Mouse (Mus musculus): Measurements from ENCODE around the gene Eif2b5.

- TF ChIP-seq POLR2A (IDR thresholded peaks at IDR 0.05; ENCODE audit: borderline replicate concordance, control insufficient read depth, low read depth, low read length) (no peak), CTCF (IDR thresholded peaks at IDR 0.05; ENCODE audit: control insufficient read depth, insufficient read depth, low read length) (no peak)
Observed at GRCm38 (mm10) chr16:20476857-20477256, 21.8 kb upstream of the Eif2b5 start.
